Mouse (Mus musculus): ENCODE results near the gene Zfp280d. TPM values are rescaled to one million over a fixed set of nuclear protein-coding genes. Genes with fewer than 3 reads are reported as not detected.

The Zfp280d gene
- 106 and 117 TPM in 2 replicates for total RNA-seq (2014; fragmentation: Nextera tagmentation)
- 83.9 and 88.2 TPM in 2 replicates for total RNA-seq (2017)

GRCm38 (mm10) chr9:72274677-72275076 is at the start of gene Zfp280d:
Gene Zfp280d (plus strand): TSS chr9:72274860.
- peak; percentile 95 for ATAC-seq (replicated peaks; ENCODE audit: low FRiP score, low TSS enrichment, poor library complexity, severe bottlenecking)

- no peak for ATAC-seq (replicated peaks; ENCODE audit: low FRiP score, low TSS enrichment, poor library complexity, severe bottlenecking)
Observed at GRCm38 (mm10) chr9:72226536-72226935, 48.1 kb upstream of the Zfp280d start.

DNA sequence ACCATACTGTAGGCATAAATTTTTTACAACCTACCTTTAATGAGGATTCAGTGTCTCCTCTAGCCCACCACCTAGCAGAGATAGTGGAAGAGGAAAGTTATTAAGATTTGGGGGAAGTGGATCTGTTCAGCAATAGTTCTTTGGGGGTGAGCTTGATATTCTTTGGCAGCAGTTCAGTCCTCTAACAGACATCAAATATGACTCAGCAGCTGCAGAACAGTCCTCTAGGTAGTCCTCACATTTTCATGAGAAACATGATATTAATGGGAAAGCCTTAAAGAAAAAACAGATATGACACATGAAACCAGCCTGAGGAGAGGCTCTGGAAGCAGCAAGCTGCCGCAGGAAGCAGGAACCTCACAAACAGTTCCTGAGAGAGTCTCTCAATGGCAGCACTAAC is 22.0 kb upstream of the Zfp280d start:
- no peak for ATAC-seq (replicated peaks; ENCODE audit: low FRiP score, low TSS enrichment, poor library complexity, severe bottlenecking)

DNA sequence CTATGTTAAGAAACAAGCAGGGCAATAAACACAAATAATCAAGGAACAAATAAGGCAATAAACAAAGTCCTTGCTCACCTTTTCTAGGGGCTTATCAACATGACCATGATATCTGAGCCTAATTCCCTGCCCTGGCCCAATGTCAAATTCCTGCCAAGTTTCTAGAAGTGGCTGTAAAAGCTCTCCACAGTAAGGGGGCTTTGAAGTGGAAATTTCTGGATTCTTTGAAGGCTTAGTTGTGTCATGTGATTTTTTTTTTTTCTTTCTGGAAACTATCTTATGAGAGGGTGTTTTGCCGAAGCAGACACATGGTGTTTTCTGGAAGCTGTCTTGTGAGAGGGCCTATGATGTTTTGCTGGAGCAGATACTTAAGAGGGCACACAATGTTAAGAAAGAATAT is 19.4 kb upstream of the Zfp280d start:
- no peak for ATAC-seq (replicated peaks; ENCODE audit: low FRiP score, low TSS enrichment, poor library complexity, severe bottlenecking)

DNA sequence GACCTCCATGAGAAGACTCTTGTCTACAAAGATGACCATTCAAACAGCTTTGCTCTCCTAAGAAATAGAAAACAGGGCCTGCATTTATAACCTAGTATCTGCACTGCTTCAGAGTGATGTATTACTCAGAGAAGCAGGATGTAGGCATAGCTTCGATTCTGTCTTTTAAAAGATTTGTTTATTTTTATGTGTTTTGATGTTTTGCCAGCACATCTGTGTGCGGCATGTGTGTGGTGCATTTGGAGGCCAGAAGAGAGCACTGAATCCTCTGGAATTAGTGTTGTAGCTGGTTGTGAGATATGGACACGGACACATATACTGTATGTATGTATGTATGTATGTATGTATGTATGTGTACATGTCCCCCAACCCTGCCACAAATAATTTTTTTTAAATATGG is 18.0 kb upstream of the Zfp280d start:
- ATAC-seq (replicated peaks; ENCODE audit: low FRiP score, low TSS enrichment, poor library complexity, severe bottlenecking) = no peak

DNA sequence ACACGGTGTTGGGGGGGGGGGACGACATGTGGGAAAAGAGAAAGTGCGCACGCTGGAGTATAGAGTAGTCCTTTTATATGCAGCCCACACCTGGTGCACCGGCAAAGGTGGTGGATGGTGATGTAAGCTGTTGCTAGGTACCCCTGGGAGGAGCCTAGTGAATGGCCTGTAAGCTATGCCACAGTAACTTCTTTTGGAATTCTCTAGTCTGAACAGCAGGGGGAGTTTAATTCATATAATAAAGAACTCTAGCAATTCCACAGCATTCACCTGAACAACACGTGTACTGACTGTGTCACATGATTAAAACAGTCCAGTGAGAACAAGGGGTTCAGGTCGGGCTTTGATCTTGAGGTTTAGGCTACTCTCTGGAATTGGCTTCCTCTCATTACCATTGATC is 14.3 kb upstream of the Zfp280d start:
- ATAC-seq (replicated peaks; ENCODE audit: low FRiP score, low TSS enrichment, poor library complexity, severe bottlenecking) = peak; percentile 91

- no peak for ATAC-seq (replicated peaks; ENCODE audit: low FRiP score, low TSS enrichment, poor library complexity, severe bottlenecking)
Observed at GRCm38 (mm10) chr9:72264859-72265258, 9.8 kb upstream of the Zfp280d start.

DNA sequence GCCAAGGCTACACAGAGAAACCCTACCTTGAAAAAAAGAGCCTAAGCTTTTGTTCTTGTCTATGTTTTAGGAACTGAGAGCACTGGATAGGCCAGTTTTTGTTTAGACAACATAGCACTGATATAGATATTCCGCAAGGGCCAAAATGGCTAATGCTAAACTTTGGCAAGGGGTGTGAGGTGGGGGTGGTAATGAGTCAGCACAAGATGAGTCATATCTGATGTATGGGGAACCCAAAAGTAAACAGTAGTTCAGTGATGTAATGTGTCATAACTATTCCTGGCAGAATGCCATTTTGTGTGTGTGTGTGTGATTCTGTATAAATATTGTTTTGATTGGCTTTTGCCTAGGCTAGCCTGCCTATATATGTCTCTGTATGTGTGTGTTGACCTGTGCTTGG is 4.5 kb upstream of the Zfp280d start:
- ATAC-seq (replicated peaks; ENCODE audit: low FRiP score, low TSS enrichment, poor library complexity, severe bottlenecking) = no peak

GRCm38 (mm10) chr9:72273646-72274410 is 832 bp upstream of the Zfp280d start:
- ATAC-seq (replicated peaks; ENCODE audit: low FRiP score, low TSS enrichment, poor library complexity, severe bottlenecking) = no peak

DNA sequence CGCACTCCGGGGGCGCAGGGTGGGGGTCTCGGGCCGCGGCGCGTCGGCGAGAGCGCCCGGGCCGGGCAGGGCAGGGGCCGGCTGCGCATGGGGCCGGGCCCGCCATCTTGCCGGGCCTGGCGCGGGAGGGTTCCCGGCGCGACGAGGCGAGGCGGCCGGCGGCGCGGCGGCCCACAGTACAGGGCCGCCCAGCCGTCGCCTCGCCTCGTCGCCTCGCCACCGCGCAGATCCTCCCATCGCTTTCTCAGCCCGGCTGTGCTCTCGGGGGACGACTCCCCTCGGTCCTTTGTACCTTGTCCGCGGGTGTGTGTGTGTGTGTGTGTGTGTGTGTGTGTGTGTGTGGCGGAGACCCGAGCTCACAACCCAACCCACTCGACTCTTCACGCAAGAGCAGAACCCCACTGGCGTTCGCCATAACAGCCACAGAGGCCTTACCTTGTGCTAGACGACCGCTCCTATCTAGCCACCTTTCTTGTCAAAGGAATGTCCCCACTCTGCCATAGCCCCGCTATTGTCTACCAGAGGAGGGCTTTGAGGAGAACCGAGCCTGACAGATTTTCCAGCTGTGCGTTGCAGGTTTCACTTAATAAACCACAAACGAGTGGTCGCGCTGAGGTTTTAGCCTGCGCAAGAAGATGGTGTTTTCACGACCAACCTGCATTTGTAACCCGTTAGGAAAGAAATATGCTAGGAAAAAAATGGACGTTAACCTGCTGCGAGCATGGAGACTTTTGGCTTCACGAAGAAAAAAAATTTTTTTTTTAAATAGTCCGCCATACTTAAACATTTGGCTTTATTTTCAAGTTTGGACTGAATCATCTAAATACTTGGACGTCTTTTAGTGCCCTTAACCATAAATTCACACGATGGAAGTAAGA is 680 bp downstream of the Zfp280d start:
- ATAC-seq (replicated peaks; ENCODE audit: low FRiP score, low TSS enrichment, poor library complexity, severe bottlenecking) = peak; percentile 60

- peak; percentile 48; the same call in 1 of the 2 replicates for ATAC-seq (replicated peaks; ENCODE audit: low FRiP score, low TSS enrichment, poor library complexity, severe bottlenecking)
Observed at GRCm38 (mm10) chr9:72275979-72276500, 1.4 kb downstream of the Zfp280d start.

DNA sequence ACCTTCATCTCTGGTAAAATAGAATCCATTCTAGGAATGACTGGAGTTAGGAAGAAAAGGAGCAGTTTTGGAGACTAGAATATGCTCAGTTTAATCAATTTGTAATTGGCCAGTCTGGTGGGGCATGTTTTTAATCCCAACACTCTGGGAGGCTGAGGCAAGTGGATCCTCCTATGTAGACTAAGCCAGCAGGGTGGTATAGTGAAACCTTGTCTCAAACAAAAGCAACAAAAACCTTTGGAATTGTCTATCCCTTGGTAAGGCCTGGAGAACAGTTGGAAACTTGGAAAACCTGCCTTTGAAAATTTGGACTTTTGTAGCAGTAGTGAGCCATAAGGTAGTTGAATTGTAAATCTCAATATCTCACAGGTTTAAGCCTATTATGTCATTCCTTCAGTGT is 2.3 kb downstream of the Zfp280d start:
- ATAC-seq (replicated peaks; ENCODE audit: low FRiP score, low TSS enrichment, poor library complexity, severe bottlenecking) = no peak

- ATAC-seq (replicated peaks; ENCODE audit: low FRiP score, low TSS enrichment, poor library complexity, severe bottlenecking) = no peak
Observed at GRCm38 (mm10) chr9:72279943-72280342, 5.3 kb downstream of the Zfp280d start.

DNA sequence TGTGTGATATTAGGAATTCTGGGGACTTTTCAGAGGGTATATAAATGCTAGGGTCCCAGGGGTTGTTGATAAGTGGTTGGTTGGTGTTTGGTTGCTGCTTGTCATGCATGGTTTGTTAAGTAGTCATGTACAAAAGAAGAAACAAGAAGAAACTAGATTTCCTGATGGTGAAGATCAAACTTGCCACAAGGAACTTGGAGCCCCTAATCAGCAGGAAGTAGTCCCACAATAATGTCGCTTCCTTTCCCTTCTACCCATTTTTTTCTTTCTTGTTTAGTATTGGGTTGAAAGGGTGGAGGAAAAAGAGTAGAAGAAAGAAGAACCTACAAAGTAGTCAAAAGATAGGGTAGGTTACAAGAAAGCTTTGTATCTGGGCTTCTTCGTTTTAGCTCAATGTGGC is 13.0 kb downstream of the Zfp280d start:
- no peak for ATAC-seq (replicated peaks; ENCODE audit: low FRiP score, low TSS enrichment, poor library complexity, severe bottlenecking)

- ATAC-seq (replicated peaks; ENCODE audit: low FRiP score, low TSS enrichment, poor library complexity, severe bottlenecking) = no peak
Observed at GRCm38 (mm10) chr9:72288210-72288609, 13.6 kb downstream of the Zfp280d start.

DNA sequence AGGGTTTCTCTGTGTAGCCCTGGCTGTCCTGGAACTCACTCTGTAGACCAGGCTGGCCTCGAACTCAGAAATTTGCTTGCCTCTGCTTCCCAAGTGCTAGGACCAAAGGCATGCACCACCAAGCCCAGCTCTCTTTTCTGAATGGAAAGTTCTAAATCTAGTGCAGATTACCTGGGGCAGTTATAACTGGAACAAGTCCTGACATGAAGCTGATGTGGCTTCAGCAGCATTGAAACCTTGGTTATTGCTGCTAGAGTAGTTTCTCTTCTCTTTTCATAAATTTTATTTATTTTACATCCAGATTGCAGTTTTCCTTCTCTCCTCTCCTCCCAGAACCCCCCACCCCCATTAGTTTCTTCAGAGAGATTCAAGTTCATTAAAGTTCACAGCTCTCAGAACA is 14.4 kb downstream of the Zfp280d start:
- ATAC-seq (replicated peaks; ENCODE audit: low FRiP score, low TSS enrichment, poor library complexity, severe bottlenecking) = no peak

DNA sequence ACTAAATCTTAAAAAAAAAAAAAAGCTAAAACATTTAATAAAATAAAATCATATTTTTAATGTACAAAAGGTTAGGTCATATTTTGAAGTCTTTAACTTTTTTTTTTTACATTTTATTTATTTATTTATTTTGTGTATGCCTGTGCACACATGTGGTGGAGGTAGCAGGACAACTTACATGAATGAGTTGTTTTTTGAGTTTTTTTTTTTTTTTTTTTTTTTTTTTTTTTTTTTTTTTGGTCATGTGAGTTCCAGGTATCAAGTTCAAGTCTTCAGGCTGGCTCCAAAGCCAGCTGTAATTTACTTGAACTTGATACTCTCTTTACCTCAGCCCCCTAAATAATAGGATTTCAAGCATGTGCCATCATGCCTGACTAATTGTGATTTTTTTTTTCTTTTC is 19.4 kb downstream of the Zfp280d start:
- no peak for ATAC-seq (replicated peaks; ENCODE audit: low FRiP score, low TSS enrichment, poor library complexity, severe bottlenecking)

DNA sequence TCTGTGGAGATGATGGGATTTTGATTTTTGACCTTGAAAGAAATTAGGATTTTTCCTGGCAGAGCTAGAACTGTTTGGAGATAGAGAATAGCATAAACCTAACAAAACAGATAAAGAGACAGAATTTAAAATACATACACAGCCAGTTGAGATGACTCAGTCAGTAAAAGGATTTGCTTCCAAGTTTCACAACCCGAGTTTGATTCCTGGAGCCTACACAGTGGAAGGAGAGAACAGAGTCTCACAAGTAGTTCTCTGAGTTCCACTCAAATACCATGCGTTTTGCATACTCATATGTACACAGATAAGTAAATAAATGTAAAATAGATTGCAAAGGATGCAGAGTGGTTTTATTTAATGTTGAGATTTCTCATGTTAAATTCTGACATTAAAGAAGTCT is 35.1 kb downstream of the Zfp280d start:
- ATAC-seq (replicated peaks; ENCODE audit: low FRiP score, low TSS enrichment, poor library complexity, severe bottlenecking) = no peak

DNA sequence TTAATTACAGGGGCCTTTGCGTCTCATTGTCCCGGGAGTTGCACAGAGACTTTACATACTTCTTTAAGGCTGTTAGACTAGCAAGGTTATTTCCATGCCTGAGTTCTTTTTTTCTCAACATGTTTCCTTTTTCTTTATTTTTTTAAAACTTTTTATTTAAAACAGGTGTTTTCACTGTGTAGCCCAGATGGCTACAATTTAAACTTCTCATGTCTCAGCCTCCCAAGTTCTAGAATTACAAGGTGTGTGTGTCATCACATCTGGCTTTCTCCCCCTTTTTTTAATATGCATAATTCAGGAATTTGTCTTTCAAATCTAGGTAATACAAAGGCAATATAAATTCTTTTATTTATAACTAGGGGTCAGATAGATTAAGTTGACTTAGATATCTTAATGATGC is 58.6 kb downstream of the Zfp280d start:
- no peak for ATAC-seq (replicated peaks; ENCODE audit: low FRiP score, low TSS enrichment, poor library complexity, severe bottlenecking)

GRCm38 (mm10) chr9:72336069-72336468 is 61.4 kb downstream of the Zfp280d start:
- peak; percentile 80 for ATAC-seq (replicated peaks; ENCODE audit: low FRiP score, low TSS enrichment, poor library complexity, severe bottlenecking)

Data from megakaryocyte-erythroid progenitor cell, adult 5-6 weeks (primary cell).